Mouse (Mus musculus): Measurements from ENCODE around the gene Sat2. TPM values are rescaled to one million over a fixed set of nuclear protein-coding genes. Genes with fewer than 3 reads are reported as not detected.

Gene Sat2
- polyA plus RNA-seq, 1 experiment from 2014 or later = 16.9 TPM

- Histone ChIP-seq H3K36me3 (ENCODE audit: control insufficient read depth, insufficient read depth, low read length) (peaks cover 56% of the 10 kb centered on the region), H3K4me1 (ENCODE audit: control insufficient read depth, insufficient read depth, low read length) (no peaks in the 10 kb centered on the region), H3K27ac (ENCODE audit: low read depth, low read length) (no peak overlapping the region)
Measured at GRCm38 (mm10) chr11:69592799-69593198, 29.0 kb upstream of the Sat2 start.

GRCm38 (mm10) chr11:69594853-69595252 lies 27.0 kb upstream of the Sat2 start:
- no peak overlapping the region for H3K27ac ChIP-seq (ENCODE audit: low read depth, low read length)
- ATAC-seq (ENCODE audit: low FRiP score, low TSS enrichment) = no peak
- H3K9me3 ChIP-seq (ENCODE audit: control insufficient read depth, low read length) = no peaks in the 10 kb centered on the region
- no peak overlapping the region for H3K4me3 ChIP-seq (ENCODE audit: low read length)
- H3K9ac ChIP-seq (ENCODE audit: low read depth, low read length) = no peak overlapping the region
- H3K4me2 ChIP-seq (replicated peaks; ENCODE audit: low read depth, low read length) = no peak overlapping the region
- 95% methylated on average over 6 of the region's 6 CpGs for WGBS
- H3K36me3 ChIP-seq (ENCODE audit: control insufficient read depth, insufficient read depth, low read length) = peaks cover 35% of the 10 kb centered on the region
- no peaks in the 10 kb centered on the region for H3K27me3 ChIP-seq (ENCODE audit: control insufficient read depth, insufficient read depth, low read length)
- peaks cover 3% of the 10 kb centered on the region for H3K4me1 ChIP-seq (ENCODE audit: control insufficient read depth, insufficient read depth, low read length)

More at GRCm38 (mm10) chr11:69592799-69593198, 29.0 kb upstream of the Sat2 start:
- Histone ChIP-seq H3K9ac (ENCODE audit: low read depth, low read length) (no peak overlapping the region), H3K9me3 (ENCODE audit: control insufficient read depth, low read length) (no peaks in the 10 kb centered on the region), H3K4me2 (replicated peaks; ENCODE audit: low read depth, low read length) (no peak overlapping the region), H3K4me3 (ENCODE audit: low read length) (no peak overlapping the region), H3K27me3 (ENCODE audit: control insufficient read depth, insufficient read depth, low read length) (no peaks in the 10 kb centered on the region)
- ATAC-seq (ENCODE audit: low FRiP score, low TSS enrichment) = no peak
- WGBS = 90% methylated on average over 4 of the region's 4 CpGs

GRCm38 (mm10) chr11:69599436-69599835 lies 22.4 kb upstream of the Sat2 start:
- Histone ChIP-seq H3K27me3 (ENCODE audit: control insufficient read depth, insufficient read depth, low read length) (peaks cover 2% of the 10 kb centered on the region; the same call in 1 of the 2 replicates), H3K27ac (ENCODE audit: low read depth, low read length) (peak overlapping the region; percentile 87; the same call in 1 of the 2 replicates), H3K4me3 (ENCODE audit: low read length) (no peak overlapping the region), H3K9ac (ENCODE audit: low read depth, low read length) (peak overlapping the region; percentile 28; the same call in 1 of the 2 replicates), H3K36me3 (ENCODE audit: control insufficient read depth, insufficient read depth, low read length) (peaks cover 4% of the 10 kb centered on the region; the same call in 1 of the 2 replicates), H3K4me2 (replicated peaks; ENCODE audit: low read depth, low read length) (peak overlapping the region; percentile 19; the same call in 1 of the 2 replicates), H3K4me1 (ENCODE audit: control insufficient read depth, insufficient read depth, low read length) (peaks cover 21% of the 10 kb centered on the region), H3K9me3 (ENCODE audit: control insufficient read depth, low read length) (no peaks in the 10 kb centered on the region)
- no peak for ATAC-seq (ENCODE audit: low FRiP score, low TSS enrichment)
- WGBS = 10% methylated on average over 9 of the region's 9 CpGs

GRCm38 (mm10) chr11:69600098-69600497 lies 21.7 kb upstream of the Sat2 start:
- Histone ChIP-seq H3K4me1 (ENCODE audit: control insufficient read depth, insufficient read depth, low read length) (peaks cover 28% of the 10 kb centered on the region), H3K27ac (ENCODE audit: low read depth, low read length) (peak overlapping the region; percentile 87), H3K36me3 (ENCODE audit: control insufficient read depth, insufficient read depth, low read length) (no peaks in the 10 kb centered on the region), H3K27me3 (ENCODE audit: control insufficient read depth, insufficient read depth, low read length) (peaks cover 7% of the 10 kb centered on the region; the same call in 1 of the 2 replicates), H3K9me3 (ENCODE audit: control insufficient read depth, low read length) (no peaks in the 10 kb centered on the region), H3K9ac (ENCODE audit: low read depth, low read length) (no peak overlapping the region), H3K4me3 (ENCODE audit: low read length) (no peak overlapping the region), H3K4me2 (replicated peaks; ENCODE audit: low read depth, low read length) (peak overlapping the region; percentile 19; the same call in 1 of the 2 replicates)
- WGBS = 16% methylated on average over 6 of the region's 6 CpGs
- ATAC-seq (ENCODE audit: low FRiP score, low TSS enrichment) = peak; percentile 51; the same call in 1 of the 2 replicates

- H3K4me2 ChIP-seq (replicated peaks; ENCODE audit: low read depth, low read length) = no peak overlapping the region
- H3K4me3 ChIP-seq (ENCODE audit: low read length) = no peak overlapping the region
- H3K27me3 ChIP-seq (ENCODE audit: control insufficient read depth, insufficient read depth, low read length) = peaks cover 7% of the 10 kb centered on the region; the same call in 1 of the 2 replicates
- no peak overlapping the region for H3K9ac ChIP-seq (ENCODE audit: low read depth, low read length)
- H3K27ac ChIP-seq (ENCODE audit: low read depth, low read length) = no peak overlapping the region
- no peaks in the 10 kb centered on the region for H3K36me3 ChIP-seq (ENCODE audit: control insufficient read depth, insufficient read depth, low read length)
- H3K4me1 ChIP-seq (ENCODE audit: control insufficient read depth, insufficient read depth, low read length) = peaks cover 34% of the 10 kb centered on the region
- ATAC-seq (ENCODE audit: low FRiP score, low TSS enrichment) = no peak
- 79% methylated on average over 3 of the region's 3 CpGs for WGBS
- H3K9me3 ChIP-seq (ENCODE audit: control insufficient read depth, low read length) = no peaks in the 10 kb centered on the region
Measured at GRCm38 (mm10) chr11:69601768-69602167, 20.1 kb upstream of the Sat2 start.

- Histone ChIP-seq H3K9me3 (ENCODE audit: control insufficient read depth, low read length) (no peaks in the 10 kb centered on the region), H3K27ac (ENCODE audit: low read depth, low read length) (no peak overlapping the region), H3K27me3 (ENCODE audit: control insufficient read depth, insufficient read depth, low read length) (peaks cover 7% of the 10 kb centered on the region; the same call in 1 of the 2 replicates), H3K9ac (ENCODE audit: low read depth, low read length) (no peak overlapping the region), H3K4me2 (replicated peaks; ENCODE audit: low read depth, low read length) (no peak overlapping the region), H3K4me1 (ENCODE audit: control insufficient read depth, insufficient read depth, low read length) (peaks cover 34% of the 10 kb centered on the region), H3K4me3 (ENCODE audit: low read length) (no peak overlapping the region), H3K36me3 (ENCODE audit: control insufficient read depth, insufficient read depth, low read length) (no peaks in the 10 kb centered on the region)
- WGBS = 69% methylated on average over 8 of the region's 8 CpGs
- ATAC-seq (ENCODE audit: low FRiP score, low TSS enrichment) = no peak
Measured at GRCm38 (mm10) chr11:69603516-69603915, 18.3 kb upstream of the Sat2 start.

GRCm38 (mm10) chr11:69604347-69604746 lies 17.5 kb upstream of the Sat2 start:
- no peak for ATAC-seq (ENCODE audit: low FRiP score, low TSS enrichment)
- no peaks in the 10 kb centered on the region for H3K9me3 ChIP-seq (ENCODE audit: control insufficient read depth, low read length)
- no peaks in the 10 kb centered on the region for H3K36me3 ChIP-seq (ENCODE audit: control insufficient read depth, insufficient read depth, low read length)
- H3K9ac ChIP-seq (ENCODE audit: low read depth, low read length) = 0 out of 2 replicates have a peak overlapping the region, but pooled peaks have one; percentile 63
- no peak overlapping the region for H3K27ac ChIP-seq (ENCODE audit: low read depth, low read length)
- peaks cover 7% of the 10 kb centered on the region; the same call in 1 of the 2 replicates for H3K27me3 ChIP-seq (ENCODE audit: control insufficient read depth, insufficient read depth, low read length)
- H3K4me1 ChIP-seq (ENCODE audit: control insufficient read depth, insufficient read depth, low read length) = peaks cover 34% of the 10 kb centered on the region
- WGBS = 60% methylated on average over 3 of the region's 3 CpGs
- H3K4me2 ChIP-seq (replicated peaks; ENCODE audit: low read depth, low read length) = peak overlapping the region; percentile 99
- H3K4me3 ChIP-seq (ENCODE audit: low read length) = peak overlapping the region; percentile 62

- peak overlapping the region; percentile 62 for H3K4me3 ChIP-seq (ENCODE audit: low read length)
- ATAC-seq (ENCODE audit: low FRiP score, low TSS enrichment) = 0 out of 2 replicates have a peak, but pooled peaks have one; percentile 25
Measured at GRCm38 (mm10) chr11:69604795-69605664, 16.8 kb upstream of the Sat2 start.

More at GRCm38 (mm10) chr11:69604795-69605664, 16.8 kb upstream of the Sat2 start:
- Histone ChIP-seq H3K27me3 (ENCODE audit: control insufficient read depth, insufficient read depth, low read length) (peaks cover 7% of the 10 kb centered on the region; the same call in 1 of the 2 replicates), H3K27ac (ENCODE audit: low read depth, low read length) (0 out of 2 replicates have a peak overlapping the region, but pooled peaks have one; percentile 4), H3K36me3 (ENCODE audit: control insufficient read depth, insufficient read depth, low read length) (no peaks in the 10 kb centered on the region), H3K4me1 (ENCODE audit: control insufficient read depth, insufficient read depth, low read length) (peaks cover 29% of the 10 kb centered on the region), H3K9ac (ENCODE audit: low read depth, low read length) (peak overlapping the region; percentile 63), H3K4me2 (replicated peaks; ENCODE audit: low read depth, low read length) (peak overlapping the region; percentile 99), H3K9me3 (ENCODE audit: control insufficient read depth, low read length) (no peaks in the 10 kb centered on the region)
- WGBS = 0% methylated on average over 58 of the region's 73 CpGs

Measured in kidney, embryonic 14.5 days (tissue).